Mouse (Mus musculus) midbrain, embryonic 11.5 days (tissue): ENCODE results near the gene Osbpl10. TPM values are rescaled to one million over a fixed set of nuclear protein-coding genes. Genes with fewer than 3 reads are reported as not detected.

Experiments
- ATAC-seq: fragments of 200-750 bp; cut with Nextera tagmentation; 2 replicates; pipeline ENCODE4 v1.8.0; 2017; ENCODE audit warnings: moderate TSS enrichment, moderate library complexity; ENCODE audit not compliant: low FRiP score
- DNase-seq: peaks from one replicate; pipeline ENCODE4 v3.0.0; 2015; ENCODE audit warnings: low spot score; ENCODE audit errors: missing footprints
- H3K27ac ChIP-seq: fragments of 300-500 bp; sonication (generic); 2 replicates; pipeline ENCODE4 v1.5.1; 2014; ENCODE audit warnings: low read depth, low read length
- H3K27me3 ChIP-seq: fragments of 300-500 bp; sonication (generic); 2 replicates; pipeline ENCODE4 v1.6.1; 2014; ENCODE audit warnings: mild to moderate bottlenecking, low read length, moderate library complexity, mixed read lengths; ENCODE audit not compliant: control insufficient read depth, insufficient read depth
- H3K36me3 ChIP-seq: fragments of 300-500 bp; sonication (generic); 2 replicates; pipeline ENCODE4 v1.6.1; 2014; ENCODE audit warnings: mild to moderate bottlenecking, low read length, moderate library complexity, mixed read lengths; ENCODE audit not compliant: control insufficient read depth, insufficient read depth
- H3K4me1 ChIP-seq: fragments of 300-500 bp; sonication (generic); 2 replicates; pipeline ENCODE4 v1.6.1; 2014; ENCODE audit warnings: low read length; ENCODE audit not compliant: control insufficient read depth, insufficient read depth
- H3K4me2 ChIP-seq: fragments of 300-500 bp; sonication (generic); 2 replicates; pipeline ENCODE4 v1.6.1; 2014; ENCODE audit warnings: mild to moderate bottlenecking, moderate library complexity
- H3K4me3 ChIP-seq: fragments of 300-500 bp; sonication (generic); 2 replicates; pipeline ENCODE4 v1.5.1; 2014; ENCODE audit warnings: low read depth, low read length
- H3K9ac ChIP-seq: fragments of 300-500 bp; sonication (generic); 2 replicates; pipeline ENCODE4 v1.6.1; 2014; ENCODE audit warnings: low read length
- H3K9me3 ChIP-seq: fragments of 300-500 bp; sonication (generic); 2 replicates; pipeline ENCODE4 v1.6.1; 2016; ENCODE audit warnings: low read length; ENCODE audit not compliant: control insufficient read depth
- WGBS: fragments of 180-500 bp; shearing (Covaris S2); extraction: QIAGEN DNeasy Blood & Tissue Kit; methylation state at CpG from one replicate; pipeline ENCODE4 v1.1.7; 2014; 5-methylcytosine and 5-hydroxymethylcytosine counted together
- polyA plus RNA-seq: library from polyadenylated mRNA; unstranded; fragments of >200 nt; fragmentation: Nextera tagmentation; extraction: Ambion mirVana; gene quantifications from 2 replicates; pipeline ENCODE4 v1.2.1, GENCODE M21; 2014

Osbpl10 gene
- polyA plus RNA-seq, 1 experiment from 2014 or later, result 1.1 TPM

DNA sequence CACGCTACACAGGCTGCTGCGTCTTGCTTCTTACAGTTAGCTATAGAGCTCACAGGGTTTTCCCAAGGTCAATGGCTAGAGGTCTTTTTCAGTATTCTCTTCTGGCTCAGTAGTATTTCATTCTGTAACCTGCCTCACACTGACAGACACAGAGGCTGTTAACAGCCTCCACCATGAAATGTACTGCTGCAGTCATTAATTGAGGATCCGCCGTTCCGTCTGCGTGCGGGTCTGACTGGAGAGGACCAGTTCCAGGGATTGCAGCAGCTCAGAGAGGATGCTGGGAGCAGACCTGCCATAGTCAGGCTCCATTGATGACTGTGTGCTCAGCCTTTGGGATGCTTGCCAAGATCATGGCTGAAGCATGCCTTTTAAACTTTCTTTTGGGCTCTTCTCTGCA lies 129.1 kb downstream of the Osbpl10 start:
- Histone ChIP-seq H3K9ac (no peak overlapping the region), H3K27ac (no peak overlapping the region), H3K4me2 (no peak overlapping the region), H3K36me3 (no peaks in the 10 kb centered on the region), H3K27me3 (no peaks in the 10 kb centered on the region), H3K9me3 (no peaks in the 10 kb centered on the region), H3K4me3 (no peak overlapping the region), H3K4me1 (no peaks in the 10 kb centered on the region)
- WGBS, result 92% methylated on average over 7 of the region's 7 CpGs
- DNase-seq, result peak; percentile 73
- ATAC-seq, result no peak

DNA sequence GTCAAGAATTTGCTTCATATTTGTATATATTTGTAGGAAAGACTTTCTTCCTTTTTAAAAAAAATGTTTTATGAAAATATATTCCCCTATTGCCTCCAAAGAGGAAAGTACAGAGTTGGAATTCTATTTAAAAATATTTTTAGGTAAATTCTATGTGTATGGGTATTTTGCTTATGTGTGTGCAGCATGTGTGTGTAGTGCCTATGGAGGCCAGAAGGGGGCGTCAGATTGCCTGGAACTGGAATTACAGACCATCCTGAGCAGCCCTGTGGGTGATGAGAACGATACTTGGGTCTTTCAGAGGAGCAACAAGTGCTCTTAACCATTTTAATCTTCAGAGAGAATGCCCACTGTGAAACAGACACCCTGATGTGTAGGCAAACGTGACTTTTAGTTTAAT lies 132.3 kb downstream of the Osbpl10 start:
- WGBS, result 59% methylated on average over 3 of the region's 3 CpGs
- Histone ChIP-seq H3K27me3 (no peaks in the 10 kb centered on the region), H3K9ac (no peak overlapping the region), H3K4me2 (no peak overlapping the region), H3K27ac (no peak overlapping the region), H3K9me3 (no peaks in the 10 kb centered on the region), H3K4me1 (no peaks in the 10 kb centered on the region), H3K4me3 (no peak overlapping the region), H3K36me3 (no peaks in the 10 kb centered on the region)
- DNase-seq (peak; percentile 59), ATAC-seq (no peak)

DNA sequence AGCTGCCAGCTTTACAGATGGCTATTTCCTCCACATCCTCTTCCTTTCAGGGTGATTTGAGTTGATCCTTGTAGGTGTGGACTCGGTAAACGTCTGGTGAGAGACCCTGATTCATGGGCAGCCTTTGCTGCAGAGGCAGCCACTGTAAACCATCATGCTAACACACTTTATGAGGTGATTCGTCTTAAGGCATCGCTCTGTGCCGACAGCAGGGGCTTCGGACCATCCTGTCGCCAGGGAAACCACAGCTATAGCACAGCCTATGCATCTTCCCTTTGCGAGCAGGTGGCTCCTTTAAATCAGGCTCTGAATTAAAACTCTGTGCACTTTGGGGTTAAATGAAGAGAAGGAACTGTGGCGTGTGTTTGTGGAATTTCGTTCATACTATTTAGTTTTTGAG lies 138.9 kb downstream of the Osbpl10 start:
- no peaks in the 10 kb centered on the region for H3K27me3 ChIP-seq
- 78% methylated on average over 10 of the region's 10 CpGs for WGBS
- no peak overlapping the region for H3K4me3 ChIP-seq
- no peaks in the 10 kb centered on the region for H3K36me3 ChIP-seq
- no peak for DNase-seq
- no peak overlapping the region for H3K9ac ChIP-seq
- ATAC-seq, result no peak
- H3K9me3 ChIP-seq, result no peaks in the 10 kb centered on the region
- H3K4me1 ChIP-seq, result no peaks in the 10 kb centered on the region
- no peak overlapping the region for H3K4me2 ChIP-seq
- no peak overlapping the region for H3K27ac ChIP-seq

DNA sequence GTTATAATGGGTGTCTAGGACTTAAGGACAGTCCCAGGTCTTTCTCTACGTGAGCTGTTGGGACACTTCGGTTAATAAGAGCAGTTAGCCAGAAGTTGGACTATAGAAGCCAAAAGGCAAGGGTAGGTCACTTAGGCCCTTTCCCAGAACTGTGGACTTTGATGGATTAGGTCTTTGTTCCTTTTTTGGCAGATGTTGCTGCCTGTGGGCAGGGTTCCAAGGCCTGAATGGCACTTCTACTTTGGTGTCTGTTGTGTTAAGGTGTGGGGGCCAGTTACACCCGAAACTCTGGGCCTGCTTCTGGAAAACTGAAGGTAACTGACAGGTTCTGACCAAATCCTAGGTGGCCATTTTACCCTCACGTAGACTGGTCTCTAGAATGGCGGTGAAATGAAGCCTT lies 141.9 kb downstream of the Osbpl10 start:
- Histone ChIP-seq H3K27ac (no peak overlapping the region), H3K4me1 (no peaks in the 10 kb centered on the region), H3K4me3 (no peak overlapping the region), H3K9ac (no peak overlapping the region), H3K9me3 (no peaks in the 10 kb centered on the region), H3K27me3 (no peaks in the 10 kb centered on the region), H3K36me3 (no peaks in the 10 kb centered on the region), H3K4me2 (no peak overlapping the region)
- no peak for ATAC-seq
- WGBS, result 94% methylated on average over 5 of the region's 5 CpGs
- DNase-seq, result no peak

DNA sequence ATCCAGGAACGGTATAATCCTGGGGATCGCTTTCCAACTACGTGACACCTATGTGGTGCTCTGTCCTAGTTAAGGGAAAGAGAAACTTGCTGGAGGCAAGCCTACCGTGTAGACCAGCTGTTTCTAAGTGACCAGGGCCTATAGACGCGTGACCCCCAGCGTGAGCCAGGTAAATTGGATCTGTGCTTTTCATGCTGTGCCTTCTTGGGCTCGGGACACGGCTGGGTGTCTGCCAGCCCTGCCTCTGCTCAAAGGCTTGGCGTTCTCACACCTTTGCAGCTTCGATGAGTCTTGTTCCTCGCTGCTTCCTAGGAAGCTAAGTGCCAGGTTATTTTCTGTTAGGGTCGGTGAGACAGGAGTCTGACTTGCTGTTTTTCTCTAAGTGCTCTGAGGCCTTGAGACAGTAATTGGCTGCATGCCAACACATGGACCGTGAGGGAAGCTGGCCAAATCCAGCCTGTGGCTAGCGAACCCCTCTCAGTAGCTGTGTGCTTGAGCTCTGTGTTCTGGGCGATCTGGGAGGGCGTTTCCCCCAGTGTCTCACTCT lies 142.4 kb downstream of the Osbpl10 start:
- DNase-seq, result peak; percentile 86
- H3K4me2 ChIP-seq, result no peak overlapping the region

DNA sequence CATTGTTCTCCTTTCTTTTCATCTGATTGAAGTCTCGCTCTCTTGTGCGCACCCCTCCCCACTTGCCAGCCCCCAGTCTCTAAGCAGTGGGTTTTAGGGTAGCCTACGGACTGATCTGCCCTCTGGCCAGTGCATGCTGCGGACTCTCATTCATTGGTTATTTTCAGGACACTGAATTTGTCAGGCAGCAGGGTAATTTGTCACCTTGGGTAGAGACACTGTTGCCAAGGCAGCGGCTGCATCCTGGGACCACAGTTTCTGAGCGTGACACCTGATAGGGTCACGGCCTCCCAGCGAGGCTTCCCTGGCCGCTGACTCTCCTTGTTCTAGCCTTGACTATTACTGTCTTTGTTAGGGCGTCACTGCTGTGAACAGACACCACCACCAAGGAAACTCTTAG lies 149.0 kb downstream of the Osbpl10 start:
- Histone ChIP-seq H3K4me3 (no peak overlapping the region), H3K27ac (no peak overlapping the region), H3K4me1 (peaks cover 7% of the 10 kb centered on the region), H3K9ac (peak overlapping the region; percentile 10; the same call in 1 of the 2 replicates), H3K27me3 (no peaks in the 10 kb centered on the region), H3K9me3 (no peaks in the 10 kb centered on the region), H3K4me2 (no peak overlapping the region), H3K36me3 (no peaks in the 10 kb centered on the region)
- 45% methylated on average over 10 of the region's 10 CpGs for WGBS
- ATAC-seq (peak; percentile 48; the same call in 1 of the 2 replicates), DNase-seq (peak; percentile 81)

More for the DNA sequence above, 142.4 kb downstream of the Osbpl10 start:
- no peak overlapping the region for H3K9ac ChIP-seq
- no peaks in the 10 kb centered on the region for H3K27me3 ChIP-seq
- no peak overlapping the region for H3K4me3 ChIP-seq
- ATAC-seq, result no peak
- H3K27ac ChIP-seq, result no peak overlapping the region
- WGBS, result 82% methylated on average over 17 of the region's 17 CpGs
- H3K36me3 ChIP-seq, result no peaks in the 10 kb centered on the region
- H3K9me3 ChIP-seq, result no peaks in the 10 kb centered on the region
- no peaks in the 10 kb centered on the region for H3K4me1 ChIP-seq

DNA sequence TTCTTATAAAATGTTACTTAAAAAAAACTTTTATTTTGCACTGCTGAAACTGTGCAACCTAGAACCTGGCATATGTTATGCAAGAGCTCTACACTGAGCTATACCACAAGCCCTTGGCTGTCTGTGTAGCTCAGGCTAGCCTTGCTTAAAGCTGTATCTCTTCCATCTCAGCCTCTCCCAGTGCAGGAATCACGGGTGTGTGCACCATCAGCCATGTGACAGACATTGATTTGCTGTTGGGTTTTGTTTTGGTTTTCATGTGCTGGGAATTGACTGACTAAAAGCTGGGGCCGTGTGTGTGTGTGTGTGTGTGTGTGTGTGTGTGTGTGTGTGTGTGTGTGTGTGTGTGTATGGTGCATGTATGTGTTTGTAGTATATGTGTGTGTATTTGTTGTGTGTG lies 155.6 kb downstream of the Osbpl10 start:
- Histone ChIP-seq H3K27ac (no peak overlapping the region), H3K4me2 (no peak overlapping the region), H3K9ac (no peak overlapping the region), H3K4me3 (no peak overlapping the region), H3K9me3 (no peaks in the 10 kb centered on the region), H3K27me3 (no peaks in the 10 kb centered on the region), H3K4me1 (0 out of 2 replicates have a peak, but pooled peaks cover 2% of the 10 kb centered on the region), H3K36me3 (no peaks in the 10 kb centered on the region)
- DNase-seq (peak; percentile 60), ATAC-seq (no peak)
- 58% methylated on average over 2 of the region's 2 CpGs for WGBS

DNA sequence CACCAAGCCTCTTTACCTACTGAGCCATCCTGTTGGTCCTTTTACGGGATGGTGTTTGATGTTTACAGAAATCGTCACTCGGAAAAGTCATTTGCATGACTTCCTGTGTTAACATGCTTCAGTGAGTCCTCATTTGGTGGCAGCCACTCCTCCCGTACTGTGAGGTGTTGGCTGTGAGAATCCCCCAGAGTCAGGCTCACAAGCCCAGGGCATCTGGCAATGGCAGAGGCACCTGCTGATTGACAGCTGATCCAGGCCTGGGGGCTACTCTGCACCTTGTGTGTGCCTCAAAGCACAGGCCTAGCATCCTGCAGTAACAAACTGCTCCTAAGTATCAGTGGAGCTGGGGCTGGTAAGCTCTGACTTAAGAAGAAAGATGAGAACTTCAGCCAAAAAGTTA lies 156.4 kb downstream of the Osbpl10 start:
- Histone ChIP-seq H3K4me3 (no peak overlapping the region), H3K36me3 (no peaks in the 10 kb centered on the region), H3K9ac (no peak overlapping the region), H3K9me3 (no peaks in the 10 kb centered on the region), H3K27ac (no peak overlapping the region), H3K4me2 (no peak overlapping the region), H3K27me3 (no peaks in the 10 kb centered on the region), H3K4me1 (0 out of 2 replicates have a peak, but pooled peaks cover 2% of the 10 kb centered on the region)
- WGBS, result 67% methylated on average over 4 of the region's 4 CpGs
- DNase-seq, result peak; percentile 79
- no peak for ATAC-seq

DNA sequence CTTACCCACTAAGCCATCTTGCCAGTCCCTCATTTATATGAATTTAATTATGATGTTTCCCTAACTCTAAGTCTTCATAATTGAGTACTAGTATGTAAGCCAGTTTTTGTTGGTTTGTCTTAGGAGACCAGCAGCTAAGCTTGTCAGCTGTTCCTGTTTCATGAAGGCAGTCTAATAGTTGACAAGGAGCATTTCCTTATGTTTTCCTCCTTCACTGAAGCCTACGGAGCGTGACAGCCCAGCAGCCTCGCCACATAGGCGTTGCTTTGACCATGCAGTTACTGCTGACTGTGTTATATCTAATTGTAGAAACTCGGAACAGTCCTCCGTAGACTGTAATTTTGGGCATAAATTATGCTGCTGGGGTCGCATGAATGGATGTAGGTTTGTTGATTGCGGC lies 157.0 kb downstream of the Osbpl10 start:
- 83% methylated on average over 8 of the region's 8 CpGs for WGBS
- H3K4me1 ChIP-seq, result 0 out of 2 replicates have a peak, but pooled peaks cover 2% of the 10 kb centered on the region
- H3K4me3 ChIP-seq, result no peak overlapping the region
- H3K4me2 ChIP-seq, result no peak overlapping the region
- no peak for ATAC-seq
- H3K36me3 ChIP-seq, result no peaks in the 10 kb centered on the region
- H3K27me3 ChIP-seq, result no peaks in the 10 kb centered on the region
- peak; percentile 66 for DNase-seq
- no peak overlapping the region for H3K9ac ChIP-seq
- H3K9me3 ChIP-seq, result no peaks in the 10 kb centered on the region
- no peak overlapping the region for H3K27ac ChIP-seq
